Mouse (Mus musculus): Measurements from ENCODE around the gene Ncln. TPM values are rescaled to one million over a fixed set of nuclear protein-coding genes. Genes with fewer than 3 reads are reported as not detected.
A peak's percentile ranks its signal among the peaks of the same experiment; 100 is the strongest.

The Ncln gene
- polyA plus RNA-seq, 1 experiment from 2014 or later = 64.7 TPM

DNA sequence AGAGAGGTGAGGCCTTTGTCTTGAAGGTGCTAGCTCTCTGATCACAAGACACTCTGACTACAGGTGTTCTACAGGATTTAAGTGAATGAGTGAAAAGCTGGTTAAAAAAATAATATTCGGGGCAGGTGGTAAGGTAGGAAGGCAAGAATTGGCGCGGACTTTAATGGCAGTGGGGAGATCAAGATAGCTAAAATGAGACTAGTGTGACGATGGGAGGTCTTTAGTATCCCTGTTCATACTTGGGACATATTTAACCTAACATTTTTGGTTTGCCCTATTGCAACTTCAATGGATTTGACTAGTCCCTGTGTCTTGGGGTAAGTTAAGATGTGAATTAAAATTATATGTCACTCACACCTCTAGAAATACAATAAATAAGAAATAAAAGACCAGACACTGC, 777 bp upstream of the Ncln start:
- H3K27ac ChIP-seq (replicated peaks; ENCODE audit: low read depth, low read length) = no peak overlapping the region
- H3K4me2 ChIP-seq (ENCODE audit: low read depth, low read length) = peak overlapping the region; percentile 54
- H3K9ac ChIP-seq (ENCODE audit: low read depth, low read length) = peak overlapping the region; percentile 47; the same call in 1 of the 2 replicates
- H3K9me3 ChIP-seq (ENCODE audit: control insufficient read depth, low read length) = no peaks in the 10 kb centered on the region
- WGBS = 35% methylated on average over 4 of the region's 4 CpGs
- ATAC-seq (ENCODE audit: low read depth) = no peak
- peak overlapping the region; percentile 80 for H3K4me3 ChIP-seq (ENCODE audit: low read depth, low read length)
- H3K27me3 ChIP-seq (replicated peaks; ENCODE audit: control insufficient read depth, insufficient read depth, low read length) = no peaks in the 10 kb centered on the region
- peaks cover 10% of the 10 kb centered on the region for H3K4me1 ChIP-seq (ENCODE audit: control insufficient read depth, insufficient read depth, low read length)
- peaks cover 15% of the 10 kb centered on the region for H3K36me3 ChIP-seq (ENCODE audit: control insufficient read depth, insufficient read depth, low read length)
- DNase-seq (ENCODE audit: low spot score) = no peak

- H3K4me1 ChIP-seq (ENCODE audit: control insufficient read depth, insufficient read depth, low read length) = peaks cover 10% of the 10 kb centered on the region
- no peaks in the 10 kb centered on the region for H3K27me3 ChIP-seq (replicated peaks; ENCODE audit: control insufficient read depth, insufficient read depth, low read length)
- DNase-seq (ENCODE audit: low spot score) (no peak), ATAC-seq (ENCODE audit: low read depth) (peak; percentile 4; the same call in 1 of the 2 replicates)
- H3K4me2 ChIP-seq (ENCODE audit: low read depth, low read length) = peak overlapping the region; percentile 70
- peak overlapping the region; percentile 84 for H3K9ac ChIP-seq (ENCODE audit: low read depth, low read length)
- 3% methylated on average over 21 of the region's 41 CpGs for WGBS
- H3K9me3 ChIP-seq (ENCODE audit: control insufficient read depth, low read length) = no peaks in the 10 kb centered on the region
- H3K4me3 ChIP-seq (ENCODE audit: low read depth, low read length) = peak overlapping the region; percentile 80
- no peak overlapping the region for H3K27ac ChIP-seq (replicated peaks; ENCODE audit: low read depth, low read length)
- H3K36me3 ChIP-seq (ENCODE audit: control insufficient read depth, insufficient read depth, low read length) = peaks cover 28% of the 10 kb centered on the region
These were observed 452 bp downstream of the Ncln start for GRCm38 (mm10) chr10:81495616-81496263.

GRCm38 (mm10) chr10:81495151-81495550, 1.0 kb downstream of the Ncln start:
- no peak for ATAC-seq (ENCODE audit: low read depth)

GRCm38 (mm10) chr10:81494260-81495041, 1.7 kb downstream of the Ncln start:
- H3K4me1 ChIP-seq (ENCODE audit: control insufficient read depth, insufficient read depth, low read length) = peaks cover 10% of the 10 kb centered on the region
- H3K36me3 ChIP-seq (ENCODE audit: control insufficient read depth, insufficient read depth, low read length) = peaks cover 40% of the 10 kb centered on the region
- peak overlapping the region; percentile 84 for H3K9ac ChIP-seq (ENCODE audit: low read depth, low read length)
- 85% methylated on average over 11 of the region's 11 CpGs for WGBS
- H3K4me3 ChIP-seq (ENCODE audit: low read depth, low read length) = peak overlapping the region; percentile 80; the same call in 1 of the 2 replicates
- no peaks in the 10 kb centered on the region for H3K27me3 ChIP-seq (replicated peaks; ENCODE audit: control insufficient read depth, insufficient read depth, low read length)
- DNase-seq (ENCODE audit: low spot score) = no peak
- ATAC-seq (ENCODE audit: low read depth) = no peak
- H3K27ac ChIP-seq (replicated peaks; ENCODE audit: low read depth, low read length) = no peak overlapping the region
- no peaks in the 10 kb centered on the region for H3K9me3 ChIP-seq (ENCODE audit: control insufficient read depth, low read length)
- H3K4me2 ChIP-seq (ENCODE audit: low read depth, low read length) = peak overlapping the region; percentile 70

More at GRCm38 (mm10) chr10:81495151-81495550, 1.0 kb downstream of the Ncln start:
- H3K4me1 ChIP-seq (ENCODE audit: control insufficient read depth, insufficient read depth, low read length) = peaks cover 10% of the 10 kb centered on the region
- H3K36me3 ChIP-seq (ENCODE audit: control insufficient read depth, insufficient read depth, low read length) = peaks cover 33% of the 10 kb centered on the region
- peak overlapping the region; percentile 70 for H3K4me2 ChIP-seq (ENCODE audit: low read depth, low read length)
- no peaks in the 10 kb centered on the region for H3K9me3 ChIP-seq (ENCODE audit: control insufficient read depth, low read length)
- 75% methylated on average over 6 of the region's 6 CpGs for WGBS
- H3K27me3 ChIP-seq (replicated peaks; ENCODE audit: control insufficient read depth, insufficient read depth, low read length) = no peaks in the 10 kb centered on the region
- peak overlapping the region; percentile 80 for H3K4me3 ChIP-seq (ENCODE audit: low read depth, low read length)
- H3K9ac ChIP-seq (ENCODE audit: low read depth, low read length) = peak overlapping the region; percentile 84
- DNase-seq (ENCODE audit: low spot score) = no peak
- H3K27ac ChIP-seq (replicated peaks; ENCODE audit: low read depth, low read length) = no peak overlapping the region

GRCm38 (mm10) chr10:81493601-81494220, 2.5 kb downstream of the Ncln start:
- Histone ChIP-seq H3K27me3 (replicated peaks; ENCODE audit: control insufficient read depth, insufficient read depth, low read length) (no peaks in the 10 kb centered on the region), H3K4me3 (ENCODE audit: low read depth, low read length) (no peak overlapping the region), H3K4me1 (ENCODE audit: control insufficient read depth, insufficient read depth, low read length) (peaks cover 10% of the 10 kb centered on the region), H3K36me3 (ENCODE audit: control insufficient read depth, insufficient read depth, low read length) (peaks cover 47% of the 10 kb centered on the region), H3K9ac (ENCODE audit: low read depth, low read length) (no peak overlapping the region), H3K27ac (replicated peaks; ENCODE audit: low read depth, low read length) (no peak overlapping the region), H3K4me2 (ENCODE audit: low read depth, low read length) (no peak overlapping the region), H3K9me3 (ENCODE audit: control insufficient read depth, low read length) (no peaks in the 10 kb centered on the region)
- 74% methylated on average over 8 of the region's 8 CpGs for whole genome bisulfite sequencing
- ATAC-seq (ENCODE audit: low read depth) = no peak
- no peak for DNase-seq (ENCODE audit: low spot score)

GRCm38 (mm10) chr10:81492606-81493240, 3.5 kb downstream of the Ncln start:
- DNase-seq (ENCODE audit: low spot score) = no peak
- ATAC-seq (ENCODE audit: low read depth) = no peak
- Histone ChIP-seq H3K4me1 (ENCODE audit: control insufficient read depth, insufficient read depth, low read length) (peaks cover 10% of the 10 kb centered on the region), H3K4me3 (ENCODE audit: low read depth, low read length) (no peak overlapping the region), H3K36me3 (ENCODE audit: control insufficient read depth, insufficient read depth, low read length) (peaks cover 57% of the 10 kb centered on the region), H3K27me3 (replicated peaks; ENCODE audit: control insufficient read depth, insufficient read depth, low read length) (no peaks in the 10 kb centered on the region), H3K9ac (ENCODE audit: low read depth, low read length) (no peak overlapping the region), H3K27ac (replicated peaks; ENCODE audit: low read depth, low read length) (no peak overlapping the region), H3K9me3 (ENCODE audit: control insufficient read depth, low read length) (no peaks in the 10 kb centered on the region), H3K4me2 (ENCODE audit: low read depth, low read length) (no peak overlapping the region)
- WGBS = 67% methylated on average over 8 of the region's 11 CpGs

GRCm38 (mm10) chr10:81491018-81491417, 5.2 kb downstream of the Ncln start:
- Histone ChIP-seq H3K27ac (replicated peaks; ENCODE audit: low read depth, low read length) (no peak overlapping the region), H3K4me1 (ENCODE audit: control insufficient read depth, insufficient read depth, low read length) (peaks cover 10% of the 10 kb centered on the region), H3K27me3 (replicated peaks; ENCODE audit: control insufficient read depth, insufficient read depth, low read length) (no peaks in the 10 kb centered on the region), H3K4me3 (ENCODE audit: low read depth, low read length) (no peak overlapping the region), H3K4me2 (ENCODE audit: low read depth, low read length) (no peak overlapping the region), H3K36me3 (ENCODE audit: control insufficient read depth, insufficient read depth, low read length) (peaks cover 74% of the 10 kb centered on the region), H3K9me3 (ENCODE audit: control insufficient read depth, low read length) (no peaks in the 10 kb centered on the region), H3K9ac (ENCODE audit: low read depth, low read length) (no peak overlapping the region)
- ATAC-seq (ENCODE audit: low read depth) (no peak), DNase-seq (ENCODE audit: low spot score) (no peak)
- WGBS = 91% methylated on average over 9 of the region's 9 CpGs

- Histone ChIP-seq H3K4me1 (ENCODE audit: control insufficient read depth, insufficient read depth, low read length) (peaks cover 5% of the 10 kb centered on the region), H3K4me2 (ENCODE audit: low read depth, low read length) (no peak overlapping the region), H3K27ac (replicated peaks; ENCODE audit: low read depth, low read length) (no peak overlapping the region), H3K27me3 (replicated peaks; ENCODE audit: control insufficient read depth, insufficient read depth, low read length) (no peaks in the 10 kb centered on the region), H3K36me3 (ENCODE audit: control insufficient read depth, insufficient read depth, low read length) (peaks cover 74% of the 10 kb centered on the region), H3K9me3 (ENCODE audit: control insufficient read depth, low read length) (no peaks in the 10 kb centered on the region), H3K9ac (ENCODE audit: low read depth, low read length) (no peak overlapping the region), H3K4me3 (ENCODE audit: low read depth, low read length) (no peak overlapping the region)
- WGBS = 88% methylated on average over 12 of the region's 14 CpGs
- DNase-seq (ENCODE audit: low spot score) = no peak
- no peak for ATAC-seq (ENCODE audit: low read depth)
These were observed 6.3 kb downstream of the Ncln start for GRCm38 (mm10) chr10:81489941-81490340.

Data from embryonic facial prominence, embryonic 14.5 days (tissue).